Mouse (Mus musculus) limb, embryonic 14.5 days (tissue): ENCODE results near the gene Mrpl23. TPM values are rescaled to one million over a fixed set of nuclear protein-coding genes. Genes with fewer than 3 reads are reported as not detected.

Experiments
- ATAC-seq: fragments of 200-750 bp; cut with Nextera tagmentation; 2 replicates; pipeline ENCODE4 v1.8.0; 2017; ENCODE audit warnings: low read depth, moderate number of reproducible peaks, moderate TSS enrichment; ENCODE audit not compliant: low FRiP score
- DNase-seq: peaks from one replicate; pipeline ENCODE4 v3.0.0-alpha.2; 2015; ENCODE audit warnings: low spot score
- H3K27ac ChIP-seq: fragments of 300-500 bp; sonication (generic); replicated peaks from 2 replicates; pipeline ENCODE4 v1.5.1; 2014; ENCODE audit warnings: low read depth, mild to moderate bottlenecking, low read length, moderate library complexity, mixed read lengths
- H3K27me3 ChIP-seq: fragments of 300-500 bp; sonication (generic); 2 replicates; pipeline ENCODE4 v1.6.1; 2014; ENCODE audit warnings: low read length, mixed read lengths; ENCODE audit not compliant: control insufficient read depth, insufficient read depth
- H3K36me3 ChIP-seq: fragments of 300-500 bp; sonication (generic); 2 replicates; pipeline ENCODE4 v1.6.1; 2014; ENCODE audit warnings: mild to moderate bottlenecking, low read length, moderate library complexity, mixed read lengths; ENCODE audit not compliant: control insufficient read depth, insufficient read depth
- H3K4me1 ChIP-seq: fragments of 300-500 bp; sonication (generic); 2 replicates; pipeline ENCODE4 v1.6.1; 2014; ENCODE audit warnings: antibody characterized with exemption, low read length, mixed read lengths; ENCODE audit not compliant: control insufficient read depth, insufficient read depth
- H3K4me2 ChIP-seq: fragments of 300-500 bp; sonication (generic); replicated peaks from 2 replicates; pipeline ENCODE4 v1.6.1; 2014; ENCODE audit warnings: low read depth, mild to moderate bottlenecking, low read length, moderate library complexity; ENCODE audit not compliant: severe bottlenecking
- H3K4me3 ChIP-seq: fragments of 300-500 bp; sonication (generic); replicated peaks from 2 replicates; pipeline ENCODE4 v1.5.1; 2014; ENCODE audit warnings: low read length
- H3K9ac ChIP-seq: fragments of 300-500 bp; sonication (generic); 2 replicates; pipeline ENCODE4 v1.6.1; 2014; ENCODE audit warnings: mild to moderate bottlenecking, low read depth, low read length, moderate library complexity; ENCODE audit not compliant: severe bottlenecking
- H3K9me3 ChIP-seq: fragments of 300-500 bp; sonication (generic); 2 replicates; pipeline ENCODE4 v1.6.1; 2016; ENCODE audit warnings: low read length; ENCODE audit not compliant: control insufficient read depth
- POLR2A ChIP-seq: fragments of 200-500 bp; IDR thresholded peaks from 2 replicates; pipeline ENCODE4 v1.8.0; 2012; ENCODE audit warnings: inconsistent platforms, mild to moderate bottlenecking, moderate library complexity, borderline replicate concordance; ENCODE audit not compliant: insufficient read depth, insufficient read length; ENCODE audit errors: extremely low read depth
- WGBS: fragments of 180-500 bp; shearing (Covaris S2); extraction: QIAGEN DNeasy Blood & Tissue Kit; methylation state at CpG from one replicate; pipeline ENCODE4 v1.1.7; 2014; 5-methylcytosine and 5-hydroxymethylcytosine counted together
- polyA plus RNA-seq, 2 experiments: library from polyadenylated mRNA; depleted of rRNA in 1 of 2; stranded (reverse) in 1 of 2; unstranded in 1 of 2; fragments of >200 nt; fragmentation: Nextera tagmentation in 1 of 2; extraction: Ambion mirVana in 1 of 2; gene quantifications; 2 replicates each; pipeline versions ENCODE4 v1.2.1 to v1.2.3; 2012 to 2014

Gene Mrpl23
- polyA plus RNA-seq, 2 experiments, result 30.0 to 94.6 TPM

DNA sequence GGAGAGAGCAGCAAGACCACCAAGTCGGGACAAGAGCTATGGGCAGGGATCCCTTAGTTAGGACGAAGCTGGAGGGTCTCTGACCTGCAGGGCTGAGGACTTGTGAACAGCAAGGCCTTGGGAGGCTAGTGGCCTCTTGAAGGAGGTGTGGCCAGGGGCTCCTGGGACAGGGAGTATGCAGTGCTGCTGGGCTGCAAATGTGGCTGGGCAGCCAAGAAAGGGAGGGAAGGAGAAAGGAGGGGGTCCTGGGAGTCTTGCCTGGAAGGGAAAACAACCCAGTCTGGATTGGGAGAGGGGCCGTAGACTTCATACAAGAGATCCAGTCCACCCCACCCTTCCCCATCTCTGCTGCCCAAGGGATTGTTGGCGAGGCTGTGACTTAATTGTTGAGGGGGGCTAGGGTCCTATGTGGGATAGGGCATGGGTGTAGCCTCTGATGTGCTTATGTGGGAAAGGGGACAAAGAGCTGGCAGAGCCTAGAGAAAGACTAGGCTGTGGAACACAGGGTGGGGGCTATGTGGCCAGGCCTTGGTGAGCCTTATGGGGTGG, 439 bp upstream of the Mrpl23 start:
- ATAC-seq (no peak), DNase-seq (no peak)
- Histone ChIP-seq H3K4me1 (peaks cover 71% of the 10 kb centered on the region), H3K9ac (0 out of 2 replicates have a peak overlapping the region, but pooled peaks have one; percentile 72), H3K4me3 (no peak overlapping the region; the same call in 1 of the 2 replicates), H3K9me3 (no peaks in the 10 kb centered on the region), H3K27ac (peak overlapping the region; percentile 97), H3K4me2 (peak overlapping the region; percentile 84; the same call in 1 of the 2 replicates), H3K36me3 (no peaks in the 10 kb centered on the region), H3K27me3 (no peaks in the 10 kb centered on the region)
- 67% methylated on average over 4 of the region's 4 CpGs for WGBS
- TF ChIP-seq POLR2A, result no peak

DNA sequence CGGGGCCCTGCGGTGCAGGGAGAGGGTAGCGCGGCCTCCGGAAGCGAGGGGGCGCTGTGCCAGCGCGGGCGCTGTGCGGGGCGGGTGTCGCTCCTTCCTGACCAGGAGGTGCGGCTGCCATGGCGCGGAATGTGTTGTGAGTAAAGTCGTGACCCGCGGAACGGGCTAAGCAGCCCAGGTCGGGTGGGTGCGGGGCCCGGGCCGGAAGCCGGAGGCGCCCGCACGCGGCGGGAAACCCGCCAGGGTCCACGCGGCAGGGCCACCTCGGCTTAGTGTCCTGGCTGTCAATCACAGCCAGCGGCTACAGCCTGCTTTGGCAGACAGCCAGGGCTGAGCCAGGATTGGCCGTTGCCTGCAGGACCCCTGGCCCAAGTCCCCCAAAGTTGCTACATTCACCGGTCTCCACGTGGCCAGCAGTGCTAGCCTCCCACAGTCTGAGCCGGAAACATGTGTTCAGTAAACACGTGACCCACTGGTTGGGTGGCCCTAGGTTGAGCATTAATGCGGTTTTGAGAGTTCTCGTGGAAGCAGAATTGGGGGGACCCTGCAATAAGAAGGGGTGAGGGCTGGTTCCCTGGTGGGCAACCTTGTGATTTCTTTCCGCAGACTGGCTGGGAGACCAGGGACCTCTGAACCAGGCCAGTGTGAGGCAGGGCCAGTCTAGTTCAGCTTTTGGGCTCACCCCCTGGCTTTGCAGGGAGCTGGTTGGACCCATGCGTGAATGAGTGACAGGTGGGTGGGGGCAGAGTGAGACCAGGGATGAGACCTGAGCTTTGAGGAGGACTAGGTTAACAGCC, 771 bp downstream of the Mrpl23 start:
- 0 out of 2 replicates have a peak, but pooled peaks have one; percentile 53 for TF ChIP-seq POLR2A
- WGBS, result 1% methylated on average over 42 of the region's 44 CpGs

DNA sequence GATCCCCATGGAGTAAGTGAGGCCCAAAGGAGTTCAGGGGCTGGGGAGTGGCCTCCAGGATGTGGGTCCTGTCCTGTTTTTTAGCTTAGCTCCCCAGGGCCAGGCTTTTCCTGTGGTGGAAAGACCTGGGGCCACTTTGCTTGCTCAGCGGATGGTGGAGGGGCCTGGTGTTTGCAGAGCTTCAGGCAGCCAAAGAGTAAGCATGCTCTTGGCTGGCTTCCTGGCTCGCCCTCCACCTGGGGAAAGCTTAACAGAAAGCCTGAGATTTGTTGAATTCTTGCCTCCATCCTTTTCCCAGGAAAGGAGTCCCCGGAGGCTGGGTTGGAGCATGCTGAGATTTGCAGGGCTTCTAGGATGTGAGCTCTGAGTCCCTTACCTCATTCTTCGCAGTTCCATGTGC, 2.6 kb downstream of the Mrpl23 start:
- ATAC-seq, result no peak; the same call in 1 of the 2 replicates
- Histone ChIP-seq H3K4me3 (no peak overlapping the region), H3K9me3 (no peaks in the 10 kb centered on the region), H3K27me3 (no peaks in the 10 kb centered on the region), H3K27ac (peak overlapping the region; percentile 97), H3K9ac (no peak overlapping the region), H3K36me3 (no peaks in the 10 kb centered on the region), H3K4me2 (no peak overlapping the region), H3K4me1 (peaks cover 75% of the 10 kb centered on the region)
- peak; percentile 76 for DNase-seq
- TF ChIP-seq POLR2A, result no peak
- WGBS, result 44% methylated on average over 4 of the region's 4 CpGs

More for the DNA sequence above, 771 bp downstream of the Mrpl23 start:
- ATAC-seq, result peak; percentile 74
- Histone ChIP-seq H3K27me3 (no peaks in the 10 kb centered on the region), H3K36me3 (no peaks in the 10 kb centered on the region), H3K4me3 (peak overlapping the region; percentile 52), H3K4me1 (peaks cover 72% of the 10 kb centered on the region), H3K9ac (peak overlapping the region; percentile 72), H3K9me3 (no peaks in the 10 kb centered on the region), H3K27ac (peak overlapping the region; percentile 97), H3K4me2 (peak overlapping the region; percentile 84)
- peak; percentile 79 for DNase-seq

DNA sequence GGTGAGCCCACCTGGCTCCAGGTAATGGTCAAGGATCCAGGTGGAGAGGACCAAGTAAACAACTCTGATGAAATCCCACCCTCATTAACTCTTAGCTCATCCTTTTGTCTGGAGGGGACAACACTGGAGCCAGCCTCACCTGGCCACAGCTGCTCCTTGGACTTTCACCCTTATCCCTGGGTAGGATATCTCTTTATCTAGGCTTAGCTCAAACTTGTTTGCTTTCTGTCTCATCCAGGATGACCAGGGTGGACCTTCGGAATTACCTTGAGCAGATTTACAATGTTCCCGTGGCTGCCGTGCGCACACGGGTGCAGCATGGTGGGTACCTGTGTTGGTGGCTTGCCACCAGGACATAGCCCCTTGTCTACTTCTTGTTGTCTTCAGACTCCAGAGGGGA, 3.3 kb downstream of the Mrpl23 start:
- no peaks in the 10 kb centered on the region for H3K27me3 ChIP-seq
- peaks cover 80% of the 10 kb centered on the region for H3K4me1 ChIP-seq
- no peak overlapping the region for H3K9ac ChIP-seq
- peaks cover 2% of the 10 kb centered on the region; the same call in 1 of the 2 replicates for H3K36me3 ChIP-seq
- 96% methylated on average over 5 of the region's 5 CpGs for WGBS
- no peaks in the 10 kb centered on the region for H3K9me3 ChIP-seq
- no peak for TF ChIP-seq POLR2A
- H3K27ac ChIP-seq, result peak overlapping the region; percentile 97
- DNase-seq (no peak), ATAC-seq (no peak)
- H3K4me3 ChIP-seq, result no peak overlapping the region
- no peak overlapping the region for H3K4me2 ChIP-seq

DNA sequence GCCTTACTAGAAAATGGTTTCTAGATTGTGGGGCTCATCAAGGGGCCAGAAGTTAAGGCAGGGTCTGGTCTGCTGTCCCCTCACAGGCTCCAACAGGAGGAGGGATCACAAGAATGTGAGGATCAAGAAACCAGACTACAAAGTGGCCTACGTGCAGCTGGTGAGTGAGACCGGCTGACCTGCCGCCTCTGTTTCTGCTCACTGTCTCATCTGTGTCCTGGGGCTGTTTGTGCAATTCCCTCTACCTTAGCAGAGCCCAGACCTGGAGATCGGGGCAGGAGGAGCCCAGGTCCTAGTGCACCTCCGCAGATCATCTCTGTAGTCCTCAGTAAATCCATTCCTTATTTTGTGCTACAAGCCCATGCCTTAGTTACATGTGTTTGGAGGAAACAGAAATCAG, 4.7 kb downstream of the Mrpl23 start:
- ATAC-seq (no peak), DNase-seq (no peak)
- WGBS, result 27% methylated on average over 5 of the region's 5 CpGs
- no peak for TF ChIP-seq POLR2A
- peaks cover 81% of the 10 kb centered on the region for H3K4me1 ChIP-seq
- H3K9ac ChIP-seq, result no peak overlapping the region
- H3K36me3 ChIP-seq, result peaks cover 9% of the 10 kb centered on the region; the same call in 1 of the 2 replicates
- H3K4me2 ChIP-seq, result no peak overlapping the region
- peak overlapping the region; percentile 74 for H3K27ac ChIP-seq
- H3K4me3 ChIP-seq, result no peak overlapping the region
- H3K9me3 ChIP-seq, result no peaks in the 10 kb centered on the region
- H3K27me3 ChIP-seq, result no peaks in the 10 kb centered on the region
